Mouse (Mus musculus): ENCODE measurements at regions not wholly inside any gene's neighbourhood (a gene's known extent, or its start where the extent isn't known, plus 50 kb on each side); places are given as distances from the start of the nearest gene placed in this dataset.

DNA sequence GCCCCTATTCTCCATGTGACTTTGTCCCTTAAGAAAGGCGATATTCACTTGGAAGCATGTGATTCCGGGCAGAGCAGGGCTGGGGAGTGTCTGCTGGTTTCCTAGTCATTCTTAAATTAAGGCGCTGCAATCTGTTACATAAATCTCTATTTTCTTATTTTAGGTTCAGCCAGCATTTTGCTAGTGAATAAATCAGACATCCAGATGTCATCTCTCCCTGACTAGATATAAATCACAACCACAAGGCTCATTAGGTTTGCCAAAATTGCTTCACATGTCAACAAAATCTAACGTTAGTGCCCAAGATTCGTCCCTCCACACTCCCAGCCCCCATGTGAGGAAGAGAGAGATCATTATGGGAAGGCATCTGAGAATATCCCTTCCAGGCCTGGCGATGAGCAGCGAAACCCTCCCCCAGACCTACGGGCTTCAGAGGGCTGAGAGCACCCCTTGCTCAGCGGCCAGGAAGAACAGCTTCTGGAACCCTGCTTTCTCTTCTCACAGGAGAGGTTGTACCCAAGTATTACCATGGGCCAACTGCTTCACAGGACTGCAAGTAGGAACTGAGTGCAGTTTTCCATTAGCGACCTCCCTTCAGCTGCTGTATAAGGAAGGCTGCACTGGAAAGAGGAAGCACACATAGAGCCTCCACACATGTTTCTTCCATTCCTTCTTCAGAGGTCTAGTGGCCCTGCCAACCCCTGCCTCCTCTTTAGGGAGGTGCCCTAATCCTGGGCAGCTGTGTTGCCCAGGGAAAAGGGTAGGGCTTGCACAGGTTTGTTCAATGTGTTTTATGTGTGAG is 250.5 kb downstream of the Hivep2 start:
- no peak for TF ChIP-seq POLR2A (IDR thresholded peaks at IDR 0.05; ENCODE audit: extremely low read depth, insufficient read depth, low read length)
- no peak for TF ChIP-seq CTCF (IDR thresholded peaks at IDR 0.05; ENCODE audit: low read depth, low read length)

Measured in liver, adult 2 months (tissue).